Mouse (Mus musculus) intestine, embryonic 14.5 days (tissue): Measurements from ENCODE around the gene Inpp5e. TPM values are rescaled to one million over a fixed set of nuclear protein-coding genes. Genes with fewer than 3 reads are reported as not detected.

ENCODE experiments used
- ATAC-seq: fragments of 200-750 bp; cut with Nextera tagmentation; replicated peaks from 2 replicates; pipeline ENCODE4 v1.8.0; 2017; ENCODE audit warnings: low read depth, moderate number of reproducible peaks, moderate TSS enrichment, moderate library complexity; ENCODE audit not compliant: low FRiP score, low TSS enrichment
- DNase-seq: peaks from one replicate; pipeline ENCODE4 v3.0.0-alpha.2; 2018; ENCODE audit warnings: low spot score
- H3K27ac ChIP-seq: fragments of 300-500 bp; sonication (generic); 2 replicates; pipeline ENCODE4 v1.5.1; 2014; ENCODE audit warnings: low read depth, mild to moderate bottlenecking, control low read depth
- H3K27me3 ChIP-seq: fragments of 300-500 bp; sonication (generic); replicated peaks from 2 replicates; pipeline ENCODE4 v1.6.1; 2014; ENCODE audit warnings: low read length, control low read depth; ENCODE audit not compliant: control insufficient read depth, insufficient read depth
- H3K36me3 ChIP-seq: fragments of 300-500 bp; sonication (generic); 2 replicates; pipeline ENCODE4 v1.6.1; 2014; ENCODE audit warnings: low read length, control low read depth; ENCODE audit not compliant: control insufficient read depth, insufficient read depth
- H3K4me1 ChIP-seq: fragments of 300-500 bp; sonication (generic); replicated peaks from 2 replicates; pipeline ENCODE4 v1.6.1; 2014; ENCODE audit warnings: low read length, control low read depth, mixed read lengths; ENCODE audit not compliant: control insufficient read depth, insufficient read depth
- H3K4me2 ChIP-seq: fragments of 300-500 bp; sonication (generic); 2 replicates; pipeline ENCODE4 v1.6.1; 2014; ENCODE audit warnings: low read length
- H3K4me3 ChIP-seq: fragments of 300-500 bp; sonication (generic); 2 replicates; pipeline ENCODE4 v1.5.1; 2014; ENCODE audit warnings: low read depth, low read length, control low read depth, mixed read lengths
- H3K9ac ChIP-seq: fragments of 300-500 bp; sonication (generic); 2 replicates; pipeline ENCODE4 v1.6.1; 2014; ENCODE audit warnings: mild to moderate bottlenecking, low read length
- H3K9me3 ChIP-seq: fragments of 300-500 bp; sonication (generic); 2 replicates; pipeline ENCODE4 v1.6.1; 2016; ENCODE audit warnings: low read length, control low read depth; ENCODE audit not compliant: control insufficient read depth
- WGBS: fragments of 180-500 bp; shearing (Covaris S2); extraction: QIAGEN DNeasy Blood & Tissue Kit; methylation state at CpG from one replicate; pipeline ENCODE4 v1.1.7; 2014; 5-methylcytosine and 5-hydroxymethylcytosine counted together
- polyA plus RNA-seq: library from polyadenylated mRNA; unstranded; fragments of >200 nt; fragmentation: Nextera tagmentation; extraction: Ambion mirVana; gene quantifications from 2 replicates; pipeline ENCODE4 v1.2.1, GENCODE M21; 2014

Inpp5e gene
- polyA plus RNA-seq, 1 experiment from 2014 or later = 18.4 TPM

DNA sequence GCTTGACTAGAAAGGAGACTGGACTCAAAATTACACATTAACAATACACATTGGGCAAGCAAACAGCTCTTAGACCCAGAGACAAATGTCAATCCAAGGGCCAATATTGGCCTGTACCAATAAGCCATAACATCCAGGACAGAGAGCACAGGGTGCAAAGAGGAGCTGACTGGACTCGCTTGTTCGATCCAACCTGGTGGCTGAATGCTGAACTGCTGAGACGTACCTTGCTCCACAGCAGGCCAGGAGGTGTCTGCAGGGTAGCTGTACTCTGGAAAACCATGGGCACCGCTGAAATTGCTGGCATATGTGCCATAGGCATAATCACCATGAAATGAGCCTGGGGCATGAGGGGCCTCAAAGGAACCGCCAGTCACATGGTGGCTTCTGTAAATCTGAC is 20.8 kb upstream of the Inpp5e start:
- no peak overlapping the region for H3K4me2 ChIP-seq
- DNase-seq (no peak), ATAC-seq (no peak)
- H3K27ac ChIP-seq = no peak overlapping the region
- H3K4me3 ChIP-seq = no peak overlapping the region
- no peaks in the 10 kb centered on the region for H3K27me3 ChIP-seq
- 95% methylated on average over 5 of the region's 5 CpGs for WGBS
- peaks cover 99% of the 10 kb centered on the region for H3K36me3 ChIP-seq
- no peaks in the 10 kb centered on the region for H3K4me1 ChIP-seq
- no peak overlapping the region for H3K9ac ChIP-seq
- no peaks in the 10 kb centered on the region for H3K9me3 ChIP-seq

DNA sequence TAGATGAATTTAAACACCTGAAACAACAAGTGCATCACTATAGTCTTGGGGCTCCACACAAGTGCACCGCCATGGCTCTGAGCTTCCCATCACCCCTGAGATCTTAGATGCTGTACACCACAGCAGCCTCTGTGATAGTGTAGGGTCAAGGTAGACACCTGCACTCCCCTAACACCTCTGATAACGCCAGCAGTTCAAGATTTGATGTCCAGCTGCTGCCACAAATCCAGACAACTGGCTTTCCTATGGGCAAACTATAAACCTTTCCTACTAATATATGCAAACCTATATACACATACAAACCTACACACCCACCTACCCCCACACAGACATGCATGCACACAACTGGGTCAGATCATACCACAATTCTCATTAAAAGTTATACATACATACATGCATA is 15.5 kb upstream of the Inpp5e start:
- Histone ChIP-seq H3K4me2 (no peak overlapping the region), H3K27ac (no peak overlapping the region), H3K9me3 (no peaks in the 10 kb centered on the region), H3K36me3 (peaks cover 97% of the 10 kb centered on the region), H3K27me3 (no peaks in the 10 kb centered on the region), H3K4me1 (no peaks in the 10 kb centered on the region), H3K4me3 (no peak overlapping the region), H3K9ac (no peak overlapping the region)
- ATAC-seq (no peak), DNase-seq (no peak)
- 95% methylated on average over 2 of the region's 2 CpGs for WGBS

DNA sequence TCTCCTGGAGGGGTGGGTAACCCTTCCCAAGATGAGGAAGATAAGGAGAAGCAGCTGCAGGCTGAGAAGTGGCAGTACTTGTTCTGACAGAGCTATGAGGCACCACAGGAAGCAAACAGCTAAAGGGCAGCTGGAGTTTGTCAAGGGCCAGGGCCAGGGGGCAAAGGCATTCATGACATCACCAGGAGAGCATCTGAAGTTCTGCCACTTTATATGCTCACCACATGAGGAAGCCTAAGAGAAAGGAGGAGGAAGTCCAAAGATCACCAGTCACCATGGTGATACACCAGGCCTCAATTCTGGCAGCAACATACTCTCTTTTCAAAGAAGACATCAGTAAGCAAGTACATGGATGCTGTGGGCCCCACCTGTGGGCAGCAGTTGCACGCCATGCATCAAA is 14.1 kb upstream of the Inpp5e start:
- Histone ChIP-seq H3K4me2 (no peak overlapping the region), H3K27me3 (no peaks in the 10 kb centered on the region), H3K36me3 (peaks cover 95% of the 10 kb centered on the region), H3K4me3 (no peak overlapping the region), H3K27ac (no peak overlapping the region), H3K9me3 (no peaks in the 10 kb centered on the region), H3K4me1 (no peaks in the 10 kb centered on the region), H3K9ac (no peak overlapping the region)
- DNase-seq (no peak), ATAC-seq (0 out of 2 replicates have a peak, but pooled peaks have one; percentile 40)
- 88% methylated on average over 1 of the region's 1 CpGs for WGBS

GRCm38 (mm10) chr2:26421969-26422368 is 13.0 kb upstream of the Inpp5e start:
- Histone ChIP-seq H3K36me3 (peaks cover 91% of the 10 kb centered on the region), H3K9ac (no peak overlapping the region), H3K4me3 (no peak overlapping the region), H3K27me3 (no peaks in the 10 kb centered on the region), H3K4me1 (no peaks in the 10 kb centered on the region), H3K4me2 (no peak overlapping the region), H3K9me3 (no peaks in the 10 kb centered on the region), H3K27ac (no peak overlapping the region)
- no peak for ATAC-seq
- DNase-seq = no peak
- WGBS = 94% methylated on average over 2 of the region's 2 CpGs

DNA sequence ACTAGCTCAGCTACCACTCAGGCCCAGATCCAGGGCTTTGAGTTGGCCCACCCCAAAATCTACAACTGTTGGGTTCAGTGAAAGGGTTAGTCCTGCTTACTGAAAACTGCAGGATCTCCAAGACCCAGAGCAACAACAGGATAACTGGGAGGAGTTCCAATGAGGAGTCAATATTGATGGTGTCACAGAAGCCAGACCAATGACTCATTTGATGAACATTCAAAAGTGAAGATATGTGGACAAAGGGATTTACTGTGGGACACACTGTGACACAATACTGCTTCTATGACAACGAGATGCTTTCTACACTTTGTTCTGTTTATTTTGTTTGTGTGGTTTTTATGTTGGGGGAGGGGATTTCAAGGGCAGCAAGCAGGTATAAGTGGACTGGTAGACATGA is 9.1 kb upstream of the Inpp5e start:
- Histone ChIP-seq H3K9me3 (no peaks in the 10 kb centered on the region), H3K4me3 (no peak overlapping the region), H3K27ac (no peak overlapping the region), H3K9ac (no peak overlapping the region), H3K4me2 (no peak overlapping the region), H3K27me3 (no peaks in the 10 kb centered on the region), H3K36me3 (peaks cover 91% of the 10 kb centered on the region), H3K4me1 (no peaks in the 10 kb centered on the region)
- no peak for ATAC-seq
- no peak for DNase-seq
- WGBS = 86% methylated on average over 1 of the region's 1 CpGs

DNA sequence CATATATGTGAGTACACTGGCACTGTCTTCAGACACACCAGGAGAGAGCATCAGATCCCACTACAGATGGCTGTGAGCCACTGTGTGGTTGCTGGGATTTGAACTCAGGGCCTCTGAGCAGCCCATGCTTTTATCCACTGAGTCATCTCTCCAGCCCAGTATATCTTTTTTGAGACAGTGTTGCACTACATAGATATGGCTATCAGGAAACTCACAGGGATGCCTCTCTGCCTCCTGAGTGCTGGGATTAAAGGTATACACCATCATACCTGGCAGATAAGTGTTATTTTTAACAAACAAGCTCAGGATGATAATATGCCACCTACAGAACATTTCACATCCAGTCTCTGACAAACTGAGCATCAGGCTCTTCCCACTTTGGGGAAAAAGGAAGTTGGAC is 8.1 kb upstream of the Inpp5e start:
- H3K4me1 ChIP-seq = no peaks in the 10 kb centered on the region

GRCm38 (mm10) chr2:26410931-26411411 is 2.0 kb upstream of the Inpp5e start:
- Histone ChIP-seq H3K9me3 (no peaks in the 10 kb centered on the region), H3K27ac (no peak overlapping the region), H3K27me3 (no peaks in the 10 kb centered on the region), H3K4me2 (no peak overlapping the region), H3K4me3 (no peak overlapping the region), H3K36me3 (peaks cover 58% of the 10 kb centered on the region), H3K4me1 (peaks cover 23% of the 10 kb centered on the region), H3K9ac (no peak overlapping the region)
- ATAC-seq = no peak
- WGBS = 71% methylated on average over 4 of the region's 5 CpGs
- DNase-seq = no peak

More for the DNA sequence above, 8.1 kb upstream of the Inpp5e start:
- DNase-seq (no peak), ATAC-seq (no peak)
- no peak overlapping the region for H3K27ac ChIP-seq
- no peak overlapping the region for H3K4me2 ChIP-seq
- H3K9me3 ChIP-seq = no peaks in the 10 kb centered on the region
- no peak overlapping the region for H3K4me3 ChIP-seq
- no peaks in the 10 kb centered on the region for H3K27me3 ChIP-seq
- no peak overlapping the region for H3K9ac ChIP-seq
- peaks cover 91% of the 10 kb centered on the region for H3K36me3 ChIP-seq

- no peak for DNase-seq
- H3K36me3 ChIP-seq = peaks cover 50% of the 10 kb centered on the region
- H3K4me2 ChIP-seq = no peak overlapping the region
- 78% methylated on average over 5 of the region's 5 CpGs for WGBS
- H3K27me3 ChIP-seq = no peaks in the 10 kb centered on the region
- no peak overlapping the region for H3K4me3 ChIP-seq
- H3K27ac ChIP-seq = no peak overlapping the region
- H3K4me1 ChIP-seq = peaks cover 23% of the 10 kb centered on the region
- H3K9me3 ChIP-seq = no peaks in the 10 kb centered on the region
- no peak for ATAC-seq
- H3K9ac ChIP-seq = no peak overlapping the region
These were observed 1.1 kb upstream of the Inpp5e start for GRCm38 (mm10) chr2:26410091-26410490.

DNA sequence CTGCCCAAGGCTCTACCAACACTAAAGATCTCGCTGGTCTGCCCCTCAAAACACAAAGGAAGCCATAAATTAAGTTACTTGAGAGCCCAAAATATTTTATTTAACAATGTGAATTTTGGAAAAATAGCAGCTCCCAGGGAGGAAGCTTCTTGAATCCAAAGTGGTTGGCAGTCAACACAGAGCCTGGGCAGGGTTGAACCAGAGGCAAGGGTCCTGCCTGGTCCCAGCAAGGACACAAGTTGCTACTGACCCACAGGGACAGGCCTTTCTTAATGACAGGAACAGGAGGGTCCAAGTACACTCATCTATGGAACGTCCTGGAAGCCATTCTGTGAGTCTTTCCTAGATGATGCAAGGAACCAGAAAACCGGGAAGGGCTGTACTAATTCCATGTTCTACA is 359 bp upstream of the Inpp5e start:
- H3K36me3 ChIP-seq = peaks cover 43% of the 10 kb centered on the region
- no peak overlapping the region for H3K4me2 ChIP-seq

More for the DNA sequence above, 359 bp upstream of the Inpp5e start:
- ATAC-seq = peak; percentile 16; the same call in 1 of the 2 replicates
- no peak for DNase-seq
- Histone ChIP-seq H3K4me3 (peak overlapping the region; percentile 80), H3K27me3 (no peaks in the 10 kb centered on the region), H3K27ac (no peak overlapping the region), H3K9me3 (no peaks in the 10 kb centered on the region), H3K4me1 (peaks cover 23% of the 10 kb centered on the region), H3K9ac (no peak overlapping the region)
- 61% methylated on average over 3 of the region's 3 CpGs for WGBS
